Mouse (Mus musculus): ENCODE measurements around the gene Hacd3. TPM values are rescaled to one million over a fixed set of nuclear protein-coding genes. Genes with fewer than 3 reads are reported as not detected.

Gene Hacd3
- total and polyA plus RNA-seq, 3 experiments: 30.4 to 68.7 (median 41.5) TPM

- Histone ChIP-seq H3K9me3 (replicated peaks; ENCODE audit: low read length) (peaks cover 2% of the 10 kb centered on the region), H3K27me3 (replicated peaks) (no peaks in the 10 kb centered on the region), H3K27ac (ENCODE audit: insufficient read depth, low read depth) (no peak overlapping the region), H3K4me2 (ENCODE audit: insufficient read depth, low read depth, poor library complexity, severe bottlenecking) (no peak overlapping the region), H3K9ac (ENCODE audit: insufficient read depth, low read depth) (no peak overlapping the region), H3K4me1 (ENCODE audit: control insufficient read depth in 1 of 2, insufficient read depth in 2 of 2) (peaks cover 2 to 19% of the 10 kb centered on the region in 2 experiments; a peak in 3 of 4 replicates), H3K4me3 (replicated peaks in 1 of 3; ENCODE audit: low read depth in 2 of 3, low read length in 2 of 3, poor library complexity in 1 of 3) (no peak overlapping the region), H3K79me2 (replicated peaks; ENCODE audit: control insufficient read depth, extremely low read depth, insufficient read depth, poor library complexity, severe bottlenecking) (peaks cover 18% of the 10 kb centered on the region), H3K36me3 (replicated peaks in 1 of 2; ENCODE audit: control insufficient read depth in 1 of 2, insufficient read depth in 1 of 2, low read length in 1 of 2) (peaks cover 32 to 70% of the 10 kb centered on the region in 2 experiments)
- dilution Hi-C loops (cut with MboI; ENCODE audit: extremely low pct_ligation_motif_present, extremely low pct_unique_long_range_greater_than_20kb, low sequenced_read_pairs) (no loop called here), in situ Hi-C loops (cut with MboI; ENCODE audit: low pct_ligation_motif_present, low pct_unique_long_range_greater_than_20kb, low sequenced_read_pairs) (no loop called here)
- no peak for DNase-seq (ENCODE audit: extremely low read depth)
- TF ChIP-seq TBP (conservative IDR thresholded peaks at IDR 0.05; ENCODE audit: low read depth, low read length): no peak
- no peak for TF ChIP-seq MYC (IDR thresholded peaks at IDR 0.05; ENCODE audit: low read depth, low read length)
- no peak for TF ChIP-seq BHLHE40 (IDR thresholded peaks at IDR 0.05; ENCODE audit: low read depth, low read length)
- no peak for TF ChIP-seq RAD21 (IDR thresholded peaks at IDR 0.05; ENCODE audit: low read depth, low read length)
- no peak for TF ChIP-seq JUN (IDR thresholded peaks at IDR 0.05; ENCODE audit: insufficient read depth, low read depth, low read length)
- no peak for TF ChIP-seq HCFC1 (IDR thresholded peaks at IDR 0.05; ENCODE audit: low read depth, low read length)
- no peak for TF ChIP-seq ZC3H11A (IDR thresholded peaks at IDR 0.05; ENCODE audit: low read depth, low read length)
- no peak for TF ChIP-seq TCF12 (IDR thresholded peaks at IDR 0.05; ENCODE audit: low read depth, low read length)
- no peak for TF ChIP-seq POLR2AphosphoS2 (IDR thresholded peaks at IDR 0.05; ENCODE audit: low read depth, low read length)
- TF ChIP-seq ELF1 (IDR thresholded peaks at IDR 0.05; ENCODE audit: low read depth, low read length): no peak
- no peak for TF ChIP-seq CHD1 (IDR thresholded peaks at IDR 0.05; ENCODE audit: low read depth, low read length)
- TF ChIP-seq USF2 (conservative IDR thresholded peaks at IDR 0.05; ENCODE audit: low read depth, low read length): no peak
- no peak for TF ChIP-seq USF1 (IDR thresholded peaks at IDR 0.05; ENCODE audit: low read depth, low read length)
- no peak for TF ChIP-seq SIN3A (IDR thresholded peaks at IDR 0.05; ENCODE audit: low read length)
- no peak for TF ChIP-seq MAFK (IDR thresholded peaks at IDR 0.05; ENCODE audit: insufficient replicate concordance, low read length)
Observed at GRCm38 (mm10) chr9:65036861-65037260, 15.4 kb upstream of the Hacd3 start.

GRCm38 (mm10) chr9:65036456-65036855 is 15.0 kb upstream of the Hacd3 start:
- Histone ChIP-seq H3K36me3 (replicated peaks in 1 of 2; ENCODE audit: control insufficient read depth in 1 of 2, insufficient read depth in 1 of 2, low read length in 1 of 2) (peaks cover 30 to 66% of the 10 kb centered on the region in 2 experiments), H3K9ac (ENCODE audit: insufficient read depth, low read depth) (no peak overlapping the region), H3K27ac (ENCODE audit: insufficient read depth, low read depth) (no peak overlapping the region), H3K4me3 (replicated peaks in 1 of 3; ENCODE audit: low read depth in 2 of 3, low read length in 2 of 3, poor library complexity in 1 of 3) (no peak overlapping the region), H3K4me2 (ENCODE audit: insufficient read depth, low read depth, poor library complexity, severe bottlenecking) (no peak overlapping the region), H3K4me1 (ENCODE audit: control insufficient read depth in 1 of 2, insufficient read depth in 2 of 2) (peaks cover 2 to 20% of the 10 kb centered on the region in 2 experiments; a peak in 3 of 4 replicates), H3K9me3 (replicated peaks; ENCODE audit: low read length) (peaks cover 2% of the 10 kb centered on the region), H3K27me3 (replicated peaks) (no peaks in the 10 kb centered on the region), H3K79me2 (replicated peaks; ENCODE audit: control insufficient read depth, extremely low read depth, insufficient read depth, poor library complexity, severe bottlenecking) (peaks cover 16% of the 10 kb centered on the region)
- TF ChIP-seq ZC3H11A (IDR thresholded peaks at IDR 0.05; ENCODE audit: low read depth, low read length): no peak
- no peak for TF ChIP-seq USF2 (conservative IDR thresholded peaks at IDR 0.05; ENCODE audit: low read depth, low read length)
- no peak for TF ChIP-seq MAX (IDR thresholded peaks at IDR 0.05; ENCODE audit: low read length)
- no peak for TF ChIP-seq GABPA (IDR thresholded peaks at IDR 0.05; ENCODE audit: insufficient replicate concordance, low read depth, low read length)
- TF ChIP-seq USF1 (IDR thresholded peaks at IDR 0.05; ENCODE audit: low read depth, low read length): no peak
- no peak for TF ChIP-seq ELF1 (IDR thresholded peaks at IDR 0.05; ENCODE audit: low read depth, low read length)
- DNase-seq (ENCODE audit: extremely low read depth): no peak
- in situ Hi-C loops (cut with MboI; ENCODE audit: low pct_ligation_motif_present, low pct_unique_long_range_greater_than_20kb, low sequenced_read_pairs): no loop called here
- dilution Hi-C loops (cut with MboI; ENCODE audit: extremely low pct_ligation_motif_present, extremely low pct_unique_long_range_greater_than_20kb, low sequenced_read_pairs): no loop called here
